Mouse (Mus musculus): ENCODE measurements at regions not wholly inside any gene's neighbourhood (a gene's known extent, or its start where the extent isn't known, plus 50 kb on each side); places are given as distances from the start of the nearest gene placed in this dataset.

DNA sequence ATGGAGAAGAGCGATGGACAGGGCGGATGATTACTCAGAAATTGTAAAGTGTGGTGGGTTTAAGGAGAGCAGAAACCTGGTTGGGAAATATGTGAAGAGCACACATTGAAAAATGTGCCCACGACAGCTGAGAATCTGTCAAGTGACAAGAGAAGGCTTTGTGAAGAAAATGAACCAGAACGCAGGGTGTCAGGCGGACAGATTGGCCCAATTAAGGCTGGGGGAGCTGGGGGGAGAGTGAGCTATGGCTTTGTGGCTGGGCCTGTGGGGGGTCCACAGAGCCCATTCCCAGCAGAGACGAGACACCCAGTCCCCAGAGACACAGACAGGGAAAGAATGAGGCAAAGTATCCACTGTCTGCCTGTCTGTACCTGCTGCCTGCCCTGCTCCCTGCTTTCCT is 153.3 kb downstream of the Shq1 start:
- Histone ChIP-seq H3K4me2 (ENCODE audit: low read depth) (no peak overlapping the region), H3K36me3 (replicated peaks; ENCODE audit: control insufficient read depth, insufficient read depth, low read depth) (no peaks in the 10 kb centered on the region), H3K4me1 (replicated peaks; ENCODE audit: control insufficient read depth in 2 of 2, insufficient read depth in 2 of 2, low read length in 1 of 2) (no peaks in the 10 kb centered on the region), H3K9me3 (ENCODE audit: control insufficient read depth, low read length) (no peaks in the 10 kb centered on the region), H3K27me3 (ENCODE audit: control insufficient read depth, insufficient read depth, low read length) (no peaks in the 10 kb centered on the region), H3K27ac (no peak overlapping the region), H3K9ac (replicated peaks) (no peak overlapping the region), H3K4me3 (ENCODE audit: insufficient read depth in 1 of 2, low read depth in 2 of 2, low read length in 2 of 2) (no peak overlapping the region)
- TF ChIP-seq CTCF (IDR thresholded peaks at IDR 0.05; ENCODE audit: low read depth) (no peak), EP300 (IDR thresholded peaks at IDR 0.05; ENCODE audit: low read depth) (no peak)
- ATAC-seq (ENCODE audit: insufficient read depth) (no peak), DNase-seq (ENCODE audit: low read depth in 3 of 3, low spot score in 3 of 3) (no peak)
- WGBS (ENCODE audit: insufficient replicate concordance): 70% methylated on average over 6 of the region's 6 CpGs

- Histone ChIP-seq H3K9me3 (ENCODE audit: control insufficient read depth, low read length) (no peaks in the 10 kb centered on the region), H3K4me2 (ENCODE audit: low read depth) (no peak overlapping the region), H3K4me1 (replicated peaks; ENCODE audit: control insufficient read depth in 2 of 2, insufficient read depth in 2 of 2, low read length in 1 of 2) (no peaks in the 10 kb centered on the region), H3K27me3 (ENCODE audit: control insufficient read depth, insufficient read depth, low read length) (no peaks in the 10 kb centered on the region), H3K27ac (no peak overlapping the region), H3K9ac (replicated peaks) (no peak overlapping the region), H3K36me3 (replicated peaks; ENCODE audit: control insufficient read depth, insufficient read depth, low read depth) (no peaks in the 10 kb centered on the region), H3K4me3 (ENCODE audit: insufficient read depth in 1 of 2, low read depth in 2 of 2, low read length in 2 of 2) (no peak overlapping the region)
- no peak for ATAC-seq (ENCODE audit: insufficient read depth)
- no peak for TF ChIP-seq EP300 (IDR thresholded peaks at IDR 0.05; ENCODE audit: low read depth)
- peak; percentile 49 for TF ChIP-seq CTCF (IDR thresholded peaks at IDR 0.05; ENCODE audit: low read depth)
- no peak for DNase-seq (ENCODE audit: low read depth in 3 of 3, low spot score in 3 of 3)
- 29% methylated on average over 4 of the region's 4 CpGs for WGBS (ENCODE audit: insufficient replicate concordance)
Observed at GRCm38 (mm10) chr6:100512676-100513075, 158.3 kb downstream of the Shq1 start.

DNA sequence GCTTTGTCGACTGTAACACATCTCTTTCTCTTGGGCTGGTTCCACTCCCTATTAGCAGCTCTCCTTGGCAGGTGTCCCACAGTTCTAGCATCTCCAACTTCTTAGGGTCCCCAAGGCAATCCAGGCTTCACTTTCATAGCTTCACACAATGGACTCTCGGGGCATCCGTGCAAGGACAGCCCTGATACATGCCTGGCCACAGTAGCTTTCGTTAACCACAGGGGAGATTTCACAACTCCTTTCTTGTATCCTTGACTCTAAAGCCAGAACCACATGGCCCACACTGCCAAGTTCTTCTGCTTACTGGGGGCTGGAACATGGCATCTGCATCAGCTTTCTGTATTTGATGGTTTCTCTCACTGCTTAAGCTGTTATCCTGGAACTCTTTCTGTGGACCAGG is 160.3 kb downstream of the Shq1 start:
- 28% methylated on average over 4 of the region's 4 CpGs for WGBS (ENCODE audit: insufficient replicate concordance)

GRCm38 (mm10) chr6:100505506-100506247 is 165.3 kb downstream of the Shq1 start:
- Histone ChIP-seq H3K9me3 (ENCODE audit: control insufficient read depth, low read length) (no peaks in the 10 kb centered on the region), H3K4me2 (ENCODE audit: low read depth) (no peak overlapping the region), H3K4me1 (replicated peaks; ENCODE audit: control insufficient read depth in 2 of 2, insufficient read depth in 2 of 2, low read length in 1 of 2) (peaks cover 0 to 2% of the 10 kb centered on the region in 2 experiments; a peak in 2 of 4 replicates), H3K27me3 (ENCODE audit: control insufficient read depth, insufficient read depth, low read length) (no peaks in the 10 kb centered on the region), H3K4me3 (ENCODE audit: insufficient read depth in 1 of 2, low read depth in 2 of 2, low read length in 2 of 2) (no peak overlapping the region), H3K27ac (no peak overlapping the region), H3K36me3 (replicated peaks; ENCODE audit: control insufficient read depth, insufficient read depth, low read depth) (no peaks in the 10 kb centered on the region), H3K9ac (replicated peaks) (no peak overlapping the region)
- no peak for ATAC-seq (ENCODE audit: insufficient read depth)
- no peak for TF ChIP-seq EP300 (IDR thresholded peaks at IDR 0.05; ENCODE audit: low read depth)
- TF ChIP-seq CTCF (IDR thresholded peaks at IDR 0.05; ENCODE audit: low read depth): no peak
- 70% methylated on average over 15 of the region's 15 CpGs for WGBS (ENCODE audit: insufficient replicate concordance)
- DNase-seq (ENCODE audit: low read depth in 3 of 3, low spot score in 3 of 3): no peak

More for the DNA sequence above, 160.3 kb downstream of the Shq1 start:
- DNase-seq (ENCODE audit: low read depth in 3 of 3, low spot score in 3 of 3) (no peak), ATAC-seq (ENCODE audit: insufficient read depth) (no peak)
- no peaks in the 10 kb centered on the region for H3K27me3 ChIP-seq (ENCODE audit: control insufficient read depth, insufficient read depth, low read length)
- H3K4me1 ChIP-seq (replicated peaks; ENCODE audit: control insufficient read depth in 2 of 2, insufficient read depth in 2 of 2, low read length in 1 of 2): no peaks in the 10 kb centered on the region
- no peak overlapping the region for H3K4me3 ChIP-seq (ENCODE audit: insufficient read depth in 1 of 2, low read depth in 2 of 2, low read length in 2 of 2)
- H3K9ac ChIP-seq (replicated peaks): no peak overlapping the region
- H3K27ac ChIP-seq: no peak overlapping the region
- no peak overlapping the region for H3K4me2 ChIP-seq (ENCODE audit: low read depth)
- H3K9me3 ChIP-seq (ENCODE audit: control insufficient read depth, low read length): no peaks in the 10 kb centered on the region
- H3K36me3 ChIP-seq (replicated peaks; ENCODE audit: control insufficient read depth, insufficient read depth, low read depth): no peaks in the 10 kb centered on the region
- TF ChIP-seq EP300 (IDR thresholded peaks at IDR 0.05; ENCODE audit: low read depth) (no peak), CTCF (IDR thresholded peaks at IDR 0.05; ENCODE audit: low read depth) (no peak)

- H3K9ac ChIP-seq (replicated peaks): no peak overlapping the region
- ATAC-seq (ENCODE audit: insufficient read depth): no peak
- H3K4me2 ChIP-seq (ENCODE audit: low read depth): no peak overlapping the region
- no peak for TF ChIP-seq CTCF (IDR thresholded peaks at IDR 0.05; ENCODE audit: low read depth)
- no peak for TF ChIP-seq EP300 (IDR thresholded peaks at IDR 0.05; ENCODE audit: low read depth)
- peaks cover 0 to 2% of the 10 kb centered on the region in 2 experiments; a peak in 2 of 4 replicates for H3K4me1 ChIP-seq (replicated peaks; ENCODE audit: control insufficient read depth in 2 of 2, insufficient read depth in 2 of 2, low read length in 1 of 2)
- no peak overlapping the region for H3K27ac ChIP-seq
- DNase-seq (ENCODE audit: low read depth in 3 of 3, low spot score in 3 of 3): no peak
- whole genome bisulfite sequencing (ENCODE audit: insufficient replicate concordance): 61% methylated on average over 14 of the region's 14 CpGs
- H3K27me3 ChIP-seq (ENCODE audit: control insufficient read depth, insufficient read depth, low read length): no peaks in the 10 kb centered on the region
- no peak overlapping the region for H3K4me3 ChIP-seq (ENCODE audit: insufficient read depth in 1 of 2, low read depth in 2 of 2, low read length in 2 of 2)
- no peaks in the 10 kb centered on the region for H3K9me3 ChIP-seq (ENCODE audit: control insufficient read depth, low read length)
- H3K36me3 ChIP-seq (replicated peaks; ENCODE audit: control insufficient read depth, insufficient read depth, low read depth): no peaks in the 10 kb centered on the region
Observed at GRCm38 (mm10) chr6:100502961-100503782, 167.8 kb downstream of the Shq1 start.

Data from liver, embryonic 14.5 days (tissue).